Mouse (Mus musculus): ENCODE data around the gene Spint1. TPM values are rescaled to one million over a fixed set of nuclear protein-coding genes. Genes with fewer than 3 reads are reported as not detected.

Spint1 gene
- 62.3 and 62.7 TPM in 2 replicates for polyA plus RNA-seq (2015; fragmentation: Nextera tagmentation; extraction: Ambion mirVana)

- WGBS = under 1% methylated on average over 64 of the region's 73 CpGs
- DNase-seq (ENCODE audit: low spot score) = peak; percentile 16
- no peak for TF ChIP-seq CTCF (IDR thresholded peaks at IDR 0.05; ENCODE audit: low read depth)
- H3K4me1 ChIP-seq (replicated peaks; ENCODE audit: insufficient read depth, low read length) = peaks cover 6% of the 10 kb centered on the region; the same call in 1 of the 2 replicates
- H3K4me2 ChIP-seq (ENCODE audit: low read length) = peak within 1 kb of the TSS; percentile 83
- peak within 1 kb of the TSS; percentile 74 for H3K9ac ChIP-seq (ENCODE audit: low read depth, low read length)
- ATAC-seq (replicated peaks; ENCODE audit: low FRiP score, low read depth) = peak; percentile 68
- H3K27ac ChIP-seq = peak within 1 kb of the TSS; percentile 87
- no peaks in the 10 kb centered on the region for H3K36me3 ChIP-seq (ENCODE audit: insufficient read depth, low read length)
- H3K4me3 ChIP-seq (replicated peaks; ENCODE audit: low read depth, low read length) = peak within 1 kb of the TSS; percentile 57
- H3K9me3 ChIP-seq (replicated peaks; ENCODE audit: low read length) = no peaks in the 10 kb centered on the region
- peaks cover 18% of the 10 kb centered on the region for H3K27me3 ChIP-seq (ENCODE audit: insufficient read depth, low read length)
Observed at GRCm38 (mm10) chr2:119237210-119237870, at the start of gene Spint1. Gene Spint1 (plus strand): TSS chr2:119237362.

- Histone ChIP-seq H3K27me3 (ENCODE audit: insufficient read depth, low read length) (no peaks in the 10 kb centered on the region), H3K36me3 (ENCODE audit: insufficient read depth, low read length) (peaks cover 5% of the 10 kb centered on the region), H3K4me3 (replicated peaks; ENCODE audit: low read depth, low read length) (peak overlapping the region; percentile 15), H3K4me1 (replicated peaks; ENCODE audit: insufficient read depth, low read length) (no peaks in the 10 kb centered on the region), H3K9ac (ENCODE audit: low read depth, low read length) (no peak overlapping the region), H3K4me2 (ENCODE audit: low read length) (peak overlapping the region; percentile 58), H3K9me3 (replicated peaks; ENCODE audit: low read length) (no peaks in the 10 kb centered on the region), H3K27ac (no peak overlapping the region)
- DNase-seq (ENCODE audit: low spot score) (peak; percentile 82), ATAC-seq (replicated peaks; ENCODE audit: low FRiP score, low read depth) (peak; percentile 73)
- peak; percentile 80 for TF ChIP-seq CTCF (IDR thresholded peaks at IDR 0.05; ENCODE audit: low read depth)
- 7% methylated on average over 15 of the region's 15 CpGs for WGBS
Observed at GRCm38 (mm10) chr2:119189029-119189710, 48.0 kb upstream of the Spint1 start.

GRCm38 (mm10) chr2:119190969-119191368, 46.2 kb upstream of the Spint1 start:
- Histone ChIP-seq H3K4me2 (ENCODE audit: low read length) (no peak overlapping the region), H3K36me3 (ENCODE audit: insufficient read depth, low read length) (no peaks in the 10 kb centered on the region), H3K27ac (no peak overlapping the region), H3K9me3 (replicated peaks; ENCODE audit: low read length) (no peaks in the 10 kb centered on the region), H3K4me3 (replicated peaks; ENCODE audit: low read depth, low read length) (no peak overlapping the region), H3K27me3 (ENCODE audit: insufficient read depth, low read length) (no peaks in the 10 kb centered on the region), H3K9ac (ENCODE audit: low read depth, low read length) (no peak overlapping the region), H3K4me1 (replicated peaks; ENCODE audit: insufficient read depth, low read length) (no peaks in the 10 kb centered on the region)
- DNase-seq (ENCODE audit: low spot score) = no peak
- ATAC-seq (replicated peaks; ENCODE audit: low FRiP score, low read depth) = no peak
- 78% methylated on average over 5 of the region's 5 CpGs for WGBS
- no peak for TF ChIP-seq CTCF (IDR thresholded peaks at IDR 0.05; ENCODE audit: low read depth)

- 84% methylated on average over 5 of the region's 5 CpGs for WGBS
- H3K27ac ChIP-seq = no peak overlapping the region
Observed at GRCm38 (mm10) chr2:119194140-119194539, 43.0 kb upstream of the Spint1 start.

GRCm38 (mm10) chr2:119196316-119197108, 40.6 kb upstream of the Spint1 start:
- Histone ChIP-seq H3K9ac (ENCODE audit: low read depth, low read length) (no peak overlapping the region), H3K27ac (no peak overlapping the region), H3K27me3 (ENCODE audit: insufficient read depth, low read length) (no peaks in the 10 kb centered on the region), H3K9me3 (replicated peaks; ENCODE audit: low read length) (no peaks in the 10 kb centered on the region), H3K4me2 (ENCODE audit: low read length) (no peak overlapping the region), H3K36me3 (ENCODE audit: insufficient read depth, low read length) (no peaks in the 10 kb centered on the region), H3K4me1 (replicated peaks; ENCODE audit: insufficient read depth, low read length) (peaks cover 5% of the 10 kb centered on the region; the same call in 1 of the 2 replicates), H3K4me3 (replicated peaks; ENCODE audit: low read depth, low read length) (no peak overlapping the region)
- no peak for DNase-seq (ENCODE audit: low spot score)
- WGBS = 37% methylated on average over 4 of the region's 4 CpGs
- no peak for TF ChIP-seq CTCF (IDR thresholded peaks at IDR 0.05; ENCODE audit: low read depth)
- no peak for ATAC-seq (replicated peaks; ENCODE audit: low FRiP score, low read depth)

More at GRCm38 (mm10) chr2:119194140-119194539, 43.0 kb upstream of the Spint1 start:
- no peak for DNase-seq (ENCODE audit: low spot score)
- H3K4me2 ChIP-seq (ENCODE audit: low read length) = no peak overlapping the region
- H3K4me3 ChIP-seq (replicated peaks; ENCODE audit: low read depth, low read length) = no peak overlapping the region
- no peak for TF ChIP-seq CTCF (IDR thresholded peaks at IDR 0.05; ENCODE audit: low read depth)
- peaks cover 5% of the 10 kb centered on the region; the same call in 1 of the 2 replicates for H3K4me1 ChIP-seq (replicated peaks; ENCODE audit: insufficient read depth, low read length)
- H3K36me3 ChIP-seq (ENCODE audit: insufficient read depth, low read length) = no peaks in the 10 kb centered on the region
- no peaks in the 10 kb centered on the region for H3K9me3 ChIP-seq (replicated peaks; ENCODE audit: low read length)
- no peak for ATAC-seq (replicated peaks; ENCODE audit: low FRiP score, low read depth)
- peak overlapping the region; percentile 1; the same call in 1 of the 2 replicates for H3K9ac ChIP-seq (ENCODE audit: low read depth, low read length)
- no peaks in the 10 kb centered on the region for H3K27me3 ChIP-seq (ENCODE audit: insufficient read depth, low read length)

GRCm38 (mm10) chr2:119197493-119197892, 39.7 kb upstream of the Spint1 start:
- 92% methylated on average over 1 of the region's 1 CpGs for WGBS
- Histone ChIP-seq H3K9ac (ENCODE audit: low read depth, low read length) (no peak overlapping the region), H3K36me3 (ENCODE audit: insufficient read depth, low read length) (no peaks in the 10 kb centered on the region), H3K4me1 (replicated peaks; ENCODE audit: insufficient read depth, low read length) (peaks cover 5% of the 10 kb centered on the region; the same call in 1 of the 2 replicates), H3K27me3 (ENCODE audit: insufficient read depth, low read length) (no peaks in the 10 kb centered on the region), H3K9me3 (replicated peaks; ENCODE audit: low read length) (no peaks in the 10 kb centered on the region), H3K4me3 (replicated peaks; ENCODE audit: low read depth, low read length) (no peak overlapping the region), H3K27ac (no peak overlapping the region), H3K4me2 (ENCODE audit: low read length) (no peak overlapping the region)
- no peak for TF ChIP-seq CTCF (IDR thresholded peaks at IDR 0.05; ENCODE audit: low read depth)
- ATAC-seq (replicated peaks; ENCODE audit: low FRiP score, low read depth) (no peak), DNase-seq (ENCODE audit: low spot score) (no peak)

Measured in kidney, postnatal 0 days (tissue).